Mouse (Mus musculus): Measurements from ENCODE around the gene Gpr158. TPM values are rescaled to one million over a fixed set of nuclear protein-coding genes. Genes with fewer than 3 reads are reported as not detected.
A peak's percentile ranks its signal among the peaks of the same experiment; 100 is the strongest.

Gpr158 gene
- polyA plus RNA-seq, 1 experiment from 2014 or later, result 0.01 TPM

DNA sequence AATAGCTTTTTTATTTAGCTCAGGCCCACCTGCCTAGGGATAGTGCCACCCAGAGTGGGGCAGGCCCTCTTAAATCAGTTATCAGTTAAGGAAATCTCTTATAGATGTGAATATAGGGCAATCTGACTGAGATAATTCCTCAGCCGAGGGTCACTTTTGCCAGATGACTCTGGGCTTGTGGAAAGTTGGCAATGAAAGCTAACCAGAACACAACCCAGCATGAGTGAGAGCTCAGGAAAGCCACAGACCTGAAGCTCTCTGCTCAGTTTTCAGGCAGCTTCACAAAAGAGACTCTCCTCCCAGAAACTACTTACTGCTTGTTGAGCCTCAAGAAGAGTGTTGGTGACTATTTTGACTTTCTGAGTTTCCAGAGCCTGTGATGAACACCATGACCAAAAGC lies 264.8 kb downstream of the Gpr158 start:
- no peak for ATAC-seq (ENCODE audit: low FRiP score, low TSS enrichment)

DNA sequence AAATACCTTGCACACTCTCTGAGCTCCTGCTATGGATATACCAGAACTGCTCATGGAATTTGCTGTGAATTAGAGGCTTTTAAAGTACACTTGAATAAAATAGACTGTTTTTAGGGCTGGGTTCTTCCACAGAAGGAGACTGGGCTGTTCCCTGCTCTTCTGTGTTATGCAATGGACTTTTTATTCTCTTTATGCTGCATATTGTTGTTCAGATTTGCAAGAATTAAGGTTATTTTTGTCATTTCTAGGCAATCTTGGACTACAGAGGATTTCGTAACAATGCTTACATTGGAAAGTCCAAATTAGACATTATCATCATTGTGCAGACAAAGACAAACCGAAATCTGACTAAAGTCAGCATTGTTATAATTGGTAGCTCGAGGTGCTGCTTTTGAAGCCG lies 298.4 kb downstream of the Gpr158 start:
- DNase-seq (ENCODE audit: low spot score) (no peak), ATAC-seq (ENCODE audit: low FRiP score, low TSS enrichment) (no peak)
- H3K27ac ChIP-seq (replicated peaks), result no peak overlapping the region
- no peak overlapping the region for H3K9ac ChIP-seq (ENCODE audit: low read length)
- no peaks in the 10 kb centered on the region for H3K27me3 ChIP-seq (ENCODE audit: control insufficient read depth, insufficient read depth, low read length)
- WGBS, result 65% methylated on average over 4 of the region's 4 CpGs
- H3K36me3 ChIP-seq (ENCODE audit: control insufficient read depth, insufficient read depth, low read length), result no peaks in the 10 kb centered on the region
- H3K4me2 ChIP-seq (replicated peaks; ENCODE audit: low read depth), result no peak overlapping the region
- no peaks in the 10 kb centered on the region for H3K9me3 ChIP-seq (ENCODE audit: control insufficient read depth, low read length)
- H3K4me3 ChIP-seq (ENCODE audit: low read depth, low read length), result no peak overlapping the region
- TF ChIP-seq CTCF (IDR thresholded peaks at IDR 0.05; ENCODE audit: low read depth) (no peak), EP300 (optimal IDR thresholded peaks at IDR 0.05) (no peak)
- H3K4me1 ChIP-seq (replicated peaks; ENCODE audit: control insufficient read depth, insufficient read depth), result no peaks in the 10 kb centered on the region

More for the DNA sequence above, 264.8 kb downstream of the Gpr158 start:
- Histone ChIP-seq H3K27me3 (ENCODE audit: control insufficient read depth, insufficient read depth, low read length) (no peaks in the 10 kb centered on the region), H3K4me1 (replicated peaks; ENCODE audit: control insufficient read depth, insufficient read depth) (no peaks in the 10 kb centered on the region), H3K36me3 (ENCODE audit: control insufficient read depth, insufficient read depth, low read length) (no peaks in the 10 kb centered on the region), H3K4me3 (ENCODE audit: low read depth, low read length) (no peak overlapping the region), H3K9me3 (ENCODE audit: control insufficient read depth, low read length) (no peaks in the 10 kb centered on the region), H3K9ac (ENCODE audit: low read length) (no peak overlapping the region), H3K27ac (replicated peaks) (no peak overlapping the region), H3K4me2 (replicated peaks; ENCODE audit: low read depth) (no peak overlapping the region)
- DNase-seq (ENCODE audit: low spot score), result no peak
- TF ChIP-seq CTCF (IDR thresholded peaks at IDR 0.05; ENCODE audit: low read depth) (no peak), EP300 (optimal IDR thresholded peaks at IDR 0.05) (no peak)
- 64% methylated on average over 1 of the region's 1 CpGs for WGBS

DNA sequence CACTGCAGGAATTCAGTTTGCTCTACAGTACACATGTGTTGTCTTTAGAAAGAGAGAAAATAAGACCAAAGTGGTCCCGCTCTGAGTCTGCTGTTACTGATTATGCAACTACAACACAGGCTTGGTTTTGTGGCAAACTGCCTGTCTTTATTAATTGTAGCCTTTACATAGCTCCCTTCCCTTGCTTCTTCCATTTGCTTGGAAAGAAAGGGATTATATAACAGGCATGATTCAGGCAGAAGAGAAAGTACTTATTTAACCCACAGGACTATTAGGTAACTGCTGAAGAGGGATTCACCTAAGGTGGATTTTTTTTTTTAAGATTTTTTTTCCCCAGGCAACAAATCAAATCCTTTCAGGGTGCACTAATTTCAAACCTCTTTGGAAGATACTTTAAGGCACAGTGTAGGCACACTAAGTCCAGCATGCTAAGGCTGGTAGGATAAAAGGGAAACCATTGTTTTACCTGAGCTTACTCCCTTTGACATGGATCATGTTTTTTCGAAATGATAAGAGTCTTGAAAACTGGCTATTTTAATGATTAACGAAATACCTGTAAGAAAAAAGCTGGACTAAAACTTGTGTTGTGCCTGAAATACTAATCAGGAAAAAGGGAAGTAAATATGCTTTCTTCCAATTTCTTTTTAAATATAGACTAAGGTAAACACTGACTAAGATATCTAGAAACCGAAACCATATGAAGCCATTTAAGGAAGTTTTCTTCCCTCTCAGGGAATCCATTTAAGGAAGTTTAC lies 308.9 kb downstream of the Gpr158 start:
- ATAC-seq (ENCODE audit: low FRiP score, low TSS enrichment) (peak; percentile 49; the same call in 1 of the 2 replicates), DNase-seq (ENCODE audit: low spot score) (no peak)
- TF ChIP-seq CTCF (IDR thresholded peaks at IDR 0.05; ENCODE audit: low read depth) (no peak), EP300 (optimal IDR thresholded peaks at IDR 0.05) (no peak)
- 62% methylated on average over 4 of the region's 4 CpGs for WGBS
- Histone ChIP-seq H3K27me3 (ENCODE audit: control insufficient read depth, insufficient read depth, low read length) (no peaks in the 10 kb centered on the region), H3K9me3 (ENCODE audit: control insufficient read depth, low read length) (no peaks in the 10 kb centered on the region), H3K4me3 (ENCODE audit: low read depth, low read length) (no peak overlapping the region), H3K27ac (replicated peaks) (no peak overlapping the region), H3K36me3 (ENCODE audit: control insufficient read depth, insufficient read depth, low read length) (no peaks in the 10 kb centered on the region), H3K4me1 (replicated peaks; ENCODE audit: control insufficient read depth, insufficient read depth) (no peaks in the 10 kb centered on the region), H3K4me2 (replicated peaks; ENCODE audit: low read depth) (no peak overlapping the region), H3K9ac (ENCODE audit: low read length) (no peak overlapping the region)

DNA sequence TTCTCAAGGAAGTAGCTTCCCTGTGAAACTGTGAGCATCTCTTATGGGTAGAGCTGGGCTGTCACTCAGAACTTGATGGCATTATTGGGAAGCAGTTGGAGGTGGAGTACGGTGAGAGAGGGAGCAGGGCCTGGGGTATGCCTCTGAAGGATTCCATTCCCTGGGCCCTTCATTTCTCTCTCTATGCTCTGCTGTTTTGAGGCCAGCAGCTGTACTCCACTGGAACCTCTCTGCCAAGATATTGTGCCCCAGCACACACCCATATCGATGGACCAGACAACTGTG lies 309.4 kb downstream of the Gpr158 start:
- no peak for DNase-seq (ENCODE audit: low spot score)
- Histone ChIP-seq H3K27me3 (ENCODE audit: control insufficient read depth, insufficient read depth, low read length) (no peaks in the 10 kb centered on the region), H3K9me3 (ENCODE audit: control insufficient read depth, low read length) (no peaks in the 10 kb centered on the region), H3K27ac (replicated peaks) (no peak overlapping the region), H3K9ac (ENCODE audit: low read length) (no peak overlapping the region), H3K4me2 (replicated peaks; ENCODE audit: low read depth) (no peak overlapping the region), H3K36me3 (ENCODE audit: control insufficient read depth, insufficient read depth, low read length) (no peaks in the 10 kb centered on the region), H3K4me1 (replicated peaks; ENCODE audit: control insufficient read depth, insufficient read depth) (no peaks in the 10 kb centered on the region), H3K4me3 (ENCODE audit: low read depth, low read length) (no peak overlapping the region)
- TF ChIP-seq CTCF (IDR thresholded peaks at IDR 0.05; ENCODE audit: low read depth) (no peak), EP300 (optimal IDR thresholded peaks at IDR 0.05) (no peak)
- WGBS, result 39% methylated on average over 2 of the region's 2 CpGs
- no peak for ATAC-seq (ENCODE audit: low FRiP score, low TSS enrichment)

DNA sequence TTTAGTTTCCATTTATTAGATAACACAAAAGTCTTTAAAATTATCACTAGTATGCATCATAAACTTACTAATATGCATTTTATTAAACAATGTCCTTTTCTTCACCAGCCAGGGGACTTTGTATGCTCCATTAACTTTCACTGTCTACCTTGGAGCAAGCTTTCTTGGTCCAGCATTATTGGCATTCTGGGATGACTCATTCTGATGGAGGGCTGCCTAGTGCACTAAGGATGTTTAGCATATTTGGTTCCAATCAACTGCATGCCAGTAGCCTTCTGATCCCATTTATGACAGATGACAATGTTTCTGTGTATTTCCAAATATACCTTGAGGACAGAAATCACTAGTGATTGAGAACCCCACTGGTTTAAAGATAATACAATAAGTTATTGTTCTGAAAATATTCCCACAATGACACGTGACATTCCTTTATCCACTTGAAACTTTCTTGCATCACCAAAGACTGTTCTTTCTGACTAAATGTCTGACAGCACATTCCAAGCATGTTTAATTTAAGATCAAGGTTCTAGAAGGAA lies 313.5 kb downstream of the Gpr158 start:
- no peaks in the 10 kb centered on the region for H3K27me3 ChIP-seq (ENCODE audit: control insufficient read depth, insufficient read depth, low read length)
- DNase-seq (ENCODE audit: low spot score) (no peak), ATAC-seq (ENCODE audit: low FRiP score, low TSS enrichment) (no peak)
- H3K36me3 ChIP-seq (ENCODE audit: control insufficient read depth, insufficient read depth, low read length), result no peaks in the 10 kb centered on the region
- H3K9ac ChIP-seq (ENCODE audit: low read length), result no peak overlapping the region
- H3K4me2 ChIP-seq (replicated peaks; ENCODE audit: low read depth), result no peak overlapping the region
- 63% methylated on average over 1 of the region's 1 CpGs for WGBS
- H3K4me1 ChIP-seq (replicated peaks; ENCODE audit: control insufficient read depth, insufficient read depth), result no peaks in the 10 kb centered on the region
- H3K9me3 ChIP-seq (ENCODE audit: control insufficient read depth, low read length), result no peaks in the 10 kb centered on the region
- TF ChIP-seq CTCF (IDR thresholded peaks at IDR 0.05; ENCODE audit: low read depth), result no peak
- no peak for TF ChIP-seq EP300 (optimal IDR thresholded peaks at IDR 0.05)
- H3K27ac ChIP-seq (replicated peaks), result no peak overlapping the region
- H3K4me3 ChIP-seq (ENCODE audit: low read depth, low read length), result no peak overlapping the region

DNA sequence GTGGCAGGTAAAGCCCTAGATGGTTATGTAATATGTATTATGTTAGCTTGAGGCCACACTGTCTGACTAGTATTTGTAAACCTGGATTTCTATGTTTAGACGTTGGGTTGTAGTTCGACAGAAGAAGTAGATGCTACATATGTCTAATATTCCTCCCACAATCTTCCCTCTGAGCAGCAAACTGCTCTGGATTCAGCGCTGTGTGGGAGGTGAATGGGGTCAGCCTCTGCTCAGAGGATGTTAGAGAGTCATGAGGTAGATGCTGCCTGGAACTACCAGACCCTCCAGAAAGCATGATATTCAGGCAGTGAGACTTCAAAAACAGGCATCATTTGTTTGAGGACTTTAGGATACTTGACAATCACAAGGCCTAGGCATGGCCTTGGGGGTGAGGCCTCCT lies 317.4 kb downstream of the Gpr158 start:
- Histone ChIP-seq H3K9me3 (ENCODE audit: control insufficient read depth, low read length) (no peaks in the 10 kb centered on the region), H3K4me1 (replicated peaks; ENCODE audit: control insufficient read depth, insufficient read depth) (no peaks in the 10 kb centered on the region), H3K36me3 (ENCODE audit: control insufficient read depth, insufficient read depth, low read length) (no peaks in the 10 kb centered on the region), H3K27me3 (ENCODE audit: control insufficient read depth, insufficient read depth, low read length) (no peaks in the 10 kb centered on the region), H3K9ac (ENCODE audit: low read length) (no peak overlapping the region), H3K27ac (replicated peaks) (no peak overlapping the region), H3K4me2 (replicated peaks; ENCODE audit: low read depth) (no peak overlapping the region), H3K4me3 (ENCODE audit: low read depth, low read length) (no peak overlapping the region)
- no peak for ATAC-seq (ENCODE audit: low FRiP score, low TSS enrichment)
- 76% methylated on average over 3 of the region's 3 CpGs for WGBS
- DNase-seq (ENCODE audit: low spot score), result no peak
- TF ChIP-seq EP300 (optimal IDR thresholded peaks at IDR 0.05), result no peak
- TF ChIP-seq CTCF (IDR thresholded peaks at IDR 0.05; ENCODE audit: low read depth), result no peak

Measured in stomach, postnatal 0 days (tissue).